Mouse (Mus musculus): ENCODE data around the gene Slc16a14. TPM values are rescaled to one million over a fixed set of nuclear protein-coding genes. Genes with fewer than 3 reads are reported as not detected.

Slc16a14 gene
- polyA plus RNA-seq (2012; rRNA removed), result 0.01 and 0.04 TPM in 2 replicates

DNA sequence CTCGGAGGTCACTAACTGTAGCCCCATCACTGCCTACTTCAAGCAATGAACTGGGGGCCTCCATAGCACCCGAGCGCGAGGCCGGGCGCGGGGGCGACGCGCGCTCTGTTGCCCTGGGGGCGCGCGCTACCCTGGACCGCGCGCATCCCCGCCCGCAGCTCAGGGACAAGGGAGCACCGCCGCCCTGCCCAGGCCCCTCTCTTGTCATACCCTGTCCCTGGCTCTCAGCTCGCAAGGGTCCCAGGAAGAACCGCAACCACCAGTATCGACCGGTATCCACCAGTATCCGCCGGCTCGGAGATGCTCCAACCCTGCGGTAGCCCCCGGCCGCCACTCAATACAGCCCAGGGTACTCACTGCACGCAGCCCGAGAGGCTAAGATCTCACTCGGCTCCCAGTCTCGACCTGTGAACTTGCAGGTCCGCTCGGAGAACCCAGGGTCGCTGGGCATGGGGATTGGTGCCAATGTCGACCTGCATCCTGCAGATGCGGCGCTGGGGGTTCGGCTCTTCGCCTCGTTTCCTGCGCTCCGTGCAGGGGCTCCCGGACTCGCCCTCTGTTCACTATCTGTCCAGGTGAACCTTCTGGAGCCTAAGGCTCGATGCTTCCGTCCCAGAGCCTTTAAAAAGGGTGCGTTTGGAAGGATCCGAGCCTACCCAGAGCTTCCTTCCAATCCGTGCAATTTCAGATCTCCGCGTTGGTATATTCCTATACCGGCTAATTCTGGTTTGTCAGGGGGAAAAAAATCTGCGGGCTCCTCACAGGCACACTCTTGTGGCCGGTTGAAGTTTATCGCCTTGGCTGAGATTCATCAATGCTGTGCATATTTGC, at the start of gene Slc16a14:
Slc16a14 (minus strand) TSS at position 632 of the 831 bp plus-strand sequence.

Other genes with a start within 250 kb of the Slc16a14 start
- gene Dner, start 238.9 kb downstream of the Slc16a14 start, polyA plus RNA-seq (2012; rRNA removed), result 0.01 TPM in 2 replicates
- gene Fbxo36, start 95.3 kb downstream of the Slc16a14 start, polyA plus RNA-seq (2012; rRNA removed), result 2.9 TPM in 2 replicates
- gene Trip12, start 94.6 kb downstream of the Slc16a14 start, polyA plus RNA-seq (2012; rRNA removed), result 27.2 and 30.2 TPM in 2 replicates
- gene Gm10553, start 165.0 kb upstream of the Slc16a14 start, polyA plus RNA-seq (2012; rRNA removed), result not detected in 2 replicates
- gene A530032D15Rik, start 174.7 kb upstream of the Slc16a14 start, polyA plus RNA-seq (2012; rRNA removed), result 0.02 and 0.12 TPM in 2 replicates

Data from liver, embryonic 18 days (tissue).